Mouse (Mus musculus): ENCODE data around the gene Ewsr1. TPM values are rescaled to one million over a fixed set of nuclear protein-coding genes. Genes with fewer than 3 reads are reported as not detected.
"Not testable (repeated sequence)": the region's sequence is repeated elsewhere in the genome, so short reads cannot be mapped to it uniquely, and the experiment has no call there.

The Ewsr1 gene
- polyA plus RNA-seq, 1 experiment: 149 TPM

DNA sequence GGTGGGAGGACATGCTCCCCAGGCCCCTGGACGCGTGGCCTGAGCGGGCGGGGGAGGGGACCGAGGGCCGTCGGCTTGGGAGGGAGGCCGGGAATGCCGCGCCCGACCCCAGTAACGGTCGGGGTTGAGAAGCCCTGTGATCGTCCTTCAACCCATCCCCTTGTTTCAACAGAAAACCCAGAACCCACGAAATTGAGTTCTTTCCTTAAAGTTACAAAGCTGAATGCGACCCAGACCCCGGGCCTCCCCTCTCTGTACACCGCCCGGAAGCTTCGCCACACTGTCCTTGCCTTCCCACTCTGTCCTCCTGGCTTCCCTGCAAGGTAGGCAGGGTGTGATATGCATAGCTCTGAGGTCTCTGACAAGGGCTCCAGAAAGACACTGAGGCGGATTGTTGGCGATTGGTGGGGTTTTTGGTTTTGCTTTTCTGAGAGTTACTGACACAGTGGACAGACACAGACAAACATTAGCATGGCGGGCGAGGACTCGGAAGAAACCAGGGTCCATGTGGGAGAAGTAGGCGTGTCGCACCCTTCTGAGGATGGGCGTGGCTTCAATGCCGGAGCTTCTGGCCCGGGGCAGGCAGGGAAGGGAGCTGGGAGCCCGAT is 614 bp upstream of the Ewsr1 start:
- DNase-seq (ENCODE audit: low read depth, low spot score): peak; percentile 63
- under 1% methylated on average over 31 of the region's 31 CpGs for WGBS

DNA sequence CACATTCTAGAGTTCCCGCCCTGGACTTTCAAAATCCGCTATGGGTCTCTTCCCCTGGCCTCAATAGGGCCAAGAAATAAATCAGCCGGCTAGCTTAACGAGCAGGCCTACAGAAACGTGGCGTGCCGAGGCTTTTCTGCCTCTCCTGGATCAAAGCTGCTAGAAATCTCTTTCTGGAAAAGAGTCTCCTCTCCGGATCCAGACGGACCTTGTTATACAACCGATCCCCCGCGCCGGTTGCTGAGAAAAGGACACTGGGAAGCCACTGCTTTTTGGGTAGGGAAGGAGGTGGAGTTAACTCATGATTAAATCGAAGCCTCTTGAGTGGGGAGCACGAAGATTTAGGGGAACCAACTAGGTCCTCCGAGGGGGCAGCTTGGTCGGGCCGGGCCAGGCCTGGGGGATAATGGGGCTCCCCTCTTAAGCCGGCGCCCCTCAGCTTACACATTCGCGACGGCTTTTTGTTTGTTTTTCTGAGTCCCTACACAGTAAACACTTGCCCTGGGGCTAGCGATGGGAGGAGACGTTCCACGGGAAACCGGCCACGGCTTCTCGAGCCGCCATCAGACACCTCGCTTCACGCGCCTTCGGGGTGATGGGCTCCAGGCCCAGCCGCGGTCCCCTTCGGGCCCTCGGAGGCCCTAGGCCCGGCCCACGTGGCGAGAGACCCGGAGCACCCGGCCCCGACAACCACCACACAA is 881 bp downstream of the Ewsr1 start:
- under 1% methylated on average over 44 of the region's 44 CpGs for WGBS
- no peak for DNase-seq (ENCODE audit: low read depth, low spot score)

DNA sequence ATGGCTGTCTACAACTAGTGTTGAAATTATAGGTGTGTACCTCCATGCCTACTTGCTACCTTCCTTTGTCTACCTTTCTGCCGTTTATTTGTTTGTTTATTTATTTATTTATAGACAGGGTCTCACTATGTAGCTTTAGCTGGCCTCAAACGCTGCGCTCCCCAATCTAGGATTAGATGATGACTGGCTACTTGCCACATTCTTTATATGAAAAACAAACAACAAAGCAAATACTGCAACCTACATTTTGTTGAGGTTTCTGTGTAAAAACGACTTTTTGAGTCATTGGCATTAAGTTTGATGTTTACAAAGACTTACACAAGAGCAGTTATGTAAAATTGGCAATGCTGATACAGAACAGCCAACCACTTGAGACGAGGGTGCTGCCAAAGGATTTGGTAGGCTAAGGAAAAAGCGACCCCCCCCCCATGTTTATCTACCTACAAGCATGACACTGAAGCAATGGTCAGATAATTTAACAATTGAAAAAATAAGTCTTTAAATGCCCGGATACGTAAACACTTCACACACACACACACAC is 2.5 kb downstream of the Ewsr1 start:
- WGBS: 14% methylated on average over 8 of the region's 8 CpGs
- DNase-seq (ENCODE audit: low read depth, low spot score): no peak

DNA sequence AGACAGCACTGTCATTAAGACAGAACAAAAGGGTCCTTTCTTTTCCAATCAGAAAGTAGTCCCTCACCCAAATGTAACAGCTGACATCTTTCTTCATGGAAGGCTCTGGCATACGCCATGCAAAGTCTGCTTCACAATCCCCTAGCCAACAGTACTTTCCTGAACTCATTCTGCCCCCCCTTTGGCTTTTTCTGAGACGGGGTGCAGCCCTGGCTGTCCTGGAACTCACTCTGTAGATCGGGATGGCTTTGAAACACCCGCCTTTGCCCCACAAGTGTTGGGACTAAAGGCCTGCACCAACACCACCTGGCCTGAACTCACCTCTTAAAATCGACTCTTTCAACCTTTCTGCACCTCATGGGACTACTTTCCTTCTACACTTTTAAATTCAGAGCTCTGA is 3.2 kb downstream of the Ewsr1 start:
- no peak for DNase-seq (ENCODE audit: low read depth, low spot score)
- WGBS: 33% methylated on average over 5 of the region's 5 CpGs

DNA sequence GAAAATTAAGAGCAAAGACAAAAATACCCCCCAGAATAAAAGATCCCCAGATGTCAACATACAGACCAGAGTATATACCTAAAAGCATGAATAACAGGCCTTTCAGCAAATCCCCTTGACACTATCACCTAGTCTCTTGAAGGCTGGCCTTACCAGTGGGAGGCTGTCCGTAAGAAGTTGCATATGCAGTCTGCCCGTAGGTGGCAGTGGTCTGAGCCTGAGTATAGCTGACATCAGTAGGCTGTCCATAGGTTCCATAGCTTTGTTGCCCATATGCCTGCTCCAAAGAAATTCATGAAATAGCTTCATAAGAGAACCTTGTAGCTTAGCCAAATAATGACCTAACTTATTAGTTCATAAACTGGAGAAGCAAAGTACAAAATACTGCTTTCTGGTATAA is 7.4 kb downstream of the Ewsr1 start:
- WGBS: 26% methylated on average over 2 of the region's 2 CpGs
- no peak for DNase-seq (ENCODE audit: low read depth, low spot score)

DNA sequence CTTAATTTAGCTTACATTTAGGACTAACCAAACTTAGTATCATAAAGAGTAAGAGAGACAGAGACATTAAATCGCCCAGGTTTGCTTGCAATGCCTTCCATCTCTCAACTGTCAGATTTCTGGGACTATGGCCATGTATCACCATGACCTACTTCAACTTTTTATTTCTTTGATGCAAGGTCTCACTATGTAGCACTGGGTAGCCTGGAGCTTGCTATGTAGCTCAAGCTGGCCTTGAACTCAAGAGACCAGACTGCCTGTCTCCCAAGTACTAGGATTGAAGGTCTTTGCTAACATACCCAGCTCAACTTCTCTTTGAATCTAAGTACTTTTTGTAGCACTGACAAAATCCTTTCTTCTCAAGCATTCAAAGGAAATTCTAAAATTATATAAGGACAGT is 9.9 kb downstream of the Ewsr1 start:
- 82% methylated on average over 1 of the region's 1 CpGs for WGBS
- DNase-seq (ENCODE audit: low read depth, low spot score): no peak

DNA sequence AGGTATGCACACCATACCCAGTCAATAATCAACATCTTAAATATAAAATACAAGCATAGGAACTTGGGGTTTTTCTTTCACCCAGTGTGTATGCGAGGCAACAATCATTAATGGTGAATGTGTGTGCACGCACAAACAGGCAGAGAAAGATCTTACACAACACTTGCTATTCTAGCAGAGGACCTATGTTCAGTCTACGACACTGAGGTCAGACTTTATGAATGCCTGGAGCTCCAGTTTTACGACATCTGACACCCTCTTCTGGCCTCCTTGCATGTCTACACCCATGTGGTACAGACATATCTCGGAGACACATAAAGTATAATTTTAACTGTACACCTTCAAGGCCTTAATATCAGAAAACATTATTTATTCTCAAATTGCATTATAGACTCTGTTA is 22.2 kb downstream of the Ewsr1 start:
- WGBS: 65% methylated on average over 4 of the region's 5 CpGs
- DNase-seq (ENCODE audit: low read depth, low spot score): not testable (repeated sequence)

DNA sequence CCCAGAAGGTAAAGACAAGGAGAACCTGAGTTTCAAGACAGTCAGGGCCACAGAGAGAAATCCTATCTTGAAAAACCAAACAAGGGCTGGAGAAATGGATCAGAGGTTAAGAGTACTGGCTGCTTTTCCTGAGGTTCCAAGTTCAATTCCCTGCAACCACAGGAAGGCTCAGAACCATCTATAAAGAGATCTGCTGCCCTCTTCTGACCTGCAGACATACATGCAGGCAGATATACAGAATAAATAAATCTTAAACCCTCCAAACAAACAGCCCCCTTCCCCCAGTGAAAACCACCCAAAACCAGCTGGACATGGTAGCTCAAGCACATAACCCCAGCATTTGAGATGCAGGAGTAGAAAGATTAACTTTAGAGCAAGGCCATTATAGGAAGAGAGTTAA is 23.3 kb downstream of the Ewsr1 start:
- no peak for DNase-seq (ENCODE audit: low read depth, low spot score)

DNA sequence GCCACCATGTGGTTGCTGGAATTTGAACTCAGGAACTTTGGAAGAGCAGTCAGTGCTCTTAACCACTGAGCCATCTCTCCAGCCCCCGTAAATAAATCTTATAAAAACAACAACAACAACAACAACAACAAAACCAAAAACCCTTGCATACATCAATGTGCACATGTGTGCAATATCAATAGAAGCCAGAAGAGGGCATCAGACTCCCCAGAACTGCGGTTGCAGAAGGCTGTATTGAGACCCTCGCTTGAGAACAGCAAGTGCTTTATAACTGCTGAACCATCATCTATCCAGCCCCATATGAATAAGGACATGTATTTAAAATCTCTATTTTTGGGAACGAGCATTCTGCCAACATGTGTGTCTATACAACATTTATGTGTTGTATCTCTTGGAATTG is 24.2 kb downstream of the Ewsr1 start:
- 60% methylated on average over 4 of the region's 4 CpGs for WGBS
- no peak for DNase-seq (ENCODE audit: low read depth, low spot score)

DNA sequence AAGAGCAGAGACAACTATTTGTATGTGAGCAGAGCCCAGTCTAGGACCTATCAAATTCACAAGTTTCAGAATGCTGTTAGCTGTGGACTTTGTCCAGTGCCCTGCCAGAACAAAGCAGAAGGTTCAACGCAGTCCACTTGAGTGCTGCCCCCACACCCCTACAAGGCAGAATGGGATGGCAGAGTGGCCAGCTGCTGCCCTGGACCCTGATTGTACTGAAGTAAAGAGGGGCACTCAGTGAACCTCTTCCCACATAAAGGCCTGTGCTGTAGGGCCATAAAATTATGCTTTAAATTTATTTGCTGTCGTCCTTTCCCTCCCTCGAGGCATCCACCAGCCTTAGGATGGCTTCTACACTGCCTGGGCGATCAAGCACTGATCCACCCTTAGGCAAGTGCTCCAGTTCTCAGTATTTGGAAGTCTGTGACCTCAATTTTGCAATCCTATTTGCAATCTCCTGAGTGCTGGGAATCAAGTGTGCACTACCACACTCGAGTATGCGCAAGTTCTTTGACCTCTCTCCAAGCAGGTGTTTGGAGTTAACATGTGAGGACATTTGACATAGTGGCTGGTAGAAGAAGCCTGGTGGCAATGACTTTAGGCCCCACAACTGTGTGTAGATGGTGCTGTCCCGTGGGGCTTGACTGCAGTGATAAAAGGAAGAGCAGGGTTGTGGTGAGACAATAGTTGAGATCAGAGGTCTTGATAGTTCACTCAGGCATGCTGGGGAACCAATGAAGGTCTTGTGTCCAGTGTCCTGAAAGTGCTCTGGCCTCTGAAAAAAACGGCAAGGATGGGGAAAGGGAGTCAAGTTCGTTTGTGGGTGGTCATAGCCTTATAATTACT is 30.7 kb downstream of the Ewsr1 start:
- DNase-seq (ENCODE audit: low read depth, low spot score): no peak
- WGBS: 53% methylated on average over 9 of the region's 9 CpGs

DNA sequence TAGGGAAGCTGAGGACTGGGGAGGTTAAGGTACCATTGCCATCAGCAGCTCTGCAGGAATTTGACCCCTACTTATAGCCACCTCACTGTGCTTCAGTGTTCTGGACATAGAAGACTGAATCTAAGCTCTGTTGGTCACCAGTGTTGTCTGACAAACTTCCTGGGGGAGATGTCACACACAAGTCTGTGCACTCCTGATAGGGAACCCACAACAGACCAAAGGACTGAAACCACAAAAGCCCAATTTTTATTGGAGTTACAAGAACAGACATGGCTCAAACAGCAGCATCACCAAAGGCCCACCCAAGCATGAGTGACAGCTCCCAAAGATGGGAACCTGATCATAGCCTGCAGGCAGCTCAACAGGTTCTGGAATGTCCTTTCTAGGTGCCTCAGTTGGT is 32.0 kb downstream of the Ewsr1 start:
- no peak for DNase-seq (ENCODE audit: low read depth, low spot score)

DNA sequence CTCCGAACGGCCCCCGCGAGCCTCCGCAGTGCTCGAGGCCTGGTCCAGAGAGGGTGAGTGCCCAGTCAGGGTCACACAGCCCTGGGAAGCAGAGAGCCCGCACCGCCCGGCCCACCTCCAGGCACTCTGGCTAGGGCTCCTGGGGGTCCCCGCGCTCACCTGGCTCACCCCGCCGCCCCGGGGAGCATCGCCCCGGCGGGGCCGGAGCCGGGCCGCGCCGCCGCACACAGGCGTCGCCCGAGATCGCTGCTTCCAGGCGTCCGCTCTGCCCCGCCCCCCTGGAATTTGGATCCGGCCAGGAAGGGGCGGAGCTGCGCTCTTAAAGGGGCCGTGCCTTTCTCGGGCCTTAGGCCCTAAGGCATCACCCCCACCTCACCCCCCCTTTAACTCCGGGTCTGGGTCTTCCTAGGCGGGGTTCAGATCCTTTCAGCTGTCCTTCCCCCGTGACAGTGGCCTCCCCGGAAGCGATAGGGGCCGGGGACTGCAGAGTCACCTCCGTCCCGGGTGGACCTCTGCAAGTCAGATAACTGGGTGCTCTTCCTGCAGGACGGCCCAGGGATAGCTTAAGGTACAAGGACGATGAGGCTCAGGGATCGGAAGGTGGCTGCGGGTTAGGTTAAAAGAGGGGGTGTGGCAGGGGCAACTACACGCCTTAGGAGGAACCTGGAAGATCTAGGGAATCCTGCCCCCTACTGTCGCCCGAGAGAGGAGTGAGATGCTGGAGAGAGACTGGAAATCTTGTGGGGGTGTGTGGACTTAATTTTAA is 33.8 kb downstream of the Ewsr1 start, which contains the start of gene Gas2l1:
Gene Gas2l1 (minus strand): TSS at position 272 of the 766 bp plus-strand sequence.
- DNase-seq (ENCODE audit: low read depth, low spot score): peak; percentile 75
- WGBS: under 1% methylated on average over 50 of the region's 50 CpGs

DNA sequence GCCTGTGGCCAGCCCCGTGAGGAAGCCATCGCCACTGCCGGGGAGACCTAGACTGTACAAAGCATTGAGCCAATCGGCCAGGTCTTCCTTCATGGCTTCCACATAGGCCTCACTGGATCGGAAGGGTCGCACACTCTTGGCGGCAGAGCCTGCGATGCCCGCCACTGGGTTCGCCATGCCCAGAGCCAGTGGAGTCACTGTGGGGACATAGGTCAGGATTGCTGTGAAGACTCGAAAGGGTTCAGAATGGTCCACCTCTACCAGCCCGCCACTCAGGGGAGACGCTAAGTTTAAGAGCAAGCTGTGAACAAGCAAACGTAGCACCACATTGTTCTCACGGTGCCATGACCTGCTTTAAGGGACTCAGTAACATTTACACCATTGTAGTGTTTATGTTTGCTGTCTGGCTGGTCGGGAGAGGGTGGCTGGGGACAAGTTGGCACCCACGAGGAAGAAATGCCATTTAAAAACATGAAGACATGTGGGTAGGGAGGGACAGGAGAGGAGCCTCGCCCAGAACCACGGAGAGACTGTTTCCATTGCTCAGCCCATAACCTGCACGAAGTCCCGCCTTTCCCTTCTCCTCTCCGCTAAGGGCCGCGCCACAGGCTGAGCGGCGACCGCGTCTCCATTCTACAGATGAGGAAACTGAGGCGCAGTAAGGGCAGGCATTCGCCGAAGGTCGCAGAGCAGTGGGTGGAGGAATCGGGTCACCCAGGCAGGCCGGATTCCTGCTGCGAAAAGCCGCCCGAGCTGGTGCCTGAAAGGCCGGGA is 34.6 kb downstream of the Ewsr1 start:
- 15% methylated on average over 38 of the region's 38 CpGs for WGBS
- peak; percentile 39 for DNase-seq (ENCODE audit: low read depth, low spot score)

DNA sequence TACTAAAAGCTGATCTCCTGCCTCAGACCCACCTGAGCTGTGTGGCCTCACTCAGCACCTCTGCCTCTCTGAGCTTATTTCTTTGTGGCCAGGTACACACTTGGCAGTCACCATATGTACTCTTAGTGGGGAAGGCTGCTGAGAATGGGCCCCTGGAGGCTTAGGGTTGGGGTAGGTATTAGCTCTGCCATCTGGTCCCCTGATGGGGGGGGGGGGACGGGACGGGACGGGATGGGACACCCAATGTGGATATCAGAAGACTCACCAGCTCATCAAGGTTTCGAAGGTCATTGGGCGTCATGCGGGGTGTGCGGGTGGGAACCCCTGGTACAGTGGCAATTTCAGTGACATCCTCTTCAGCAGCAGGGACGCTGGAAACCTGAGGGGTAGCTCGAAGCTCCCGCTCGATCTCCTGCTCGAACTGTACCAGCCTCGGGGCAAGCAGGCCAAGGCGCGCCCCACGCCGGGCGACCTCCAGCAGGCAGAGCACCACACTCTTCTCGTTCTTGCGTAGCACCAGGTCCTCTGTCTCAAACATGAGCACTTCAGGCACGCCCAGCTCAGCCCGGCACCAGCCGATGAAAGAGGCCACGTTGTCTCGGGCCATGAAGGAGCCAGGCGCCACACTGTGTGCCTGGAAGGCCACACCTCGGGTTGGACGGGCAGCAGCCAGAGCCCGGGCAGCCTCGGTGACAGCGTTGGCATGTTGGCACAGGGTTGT is 35.3 kb downstream of the Ewsr1 start:
- 57% methylated on average over 31 of the region's 31 CpGs for WGBS
- DNase-seq (ENCODE audit: low read depth, low spot score): no peak

DNA sequence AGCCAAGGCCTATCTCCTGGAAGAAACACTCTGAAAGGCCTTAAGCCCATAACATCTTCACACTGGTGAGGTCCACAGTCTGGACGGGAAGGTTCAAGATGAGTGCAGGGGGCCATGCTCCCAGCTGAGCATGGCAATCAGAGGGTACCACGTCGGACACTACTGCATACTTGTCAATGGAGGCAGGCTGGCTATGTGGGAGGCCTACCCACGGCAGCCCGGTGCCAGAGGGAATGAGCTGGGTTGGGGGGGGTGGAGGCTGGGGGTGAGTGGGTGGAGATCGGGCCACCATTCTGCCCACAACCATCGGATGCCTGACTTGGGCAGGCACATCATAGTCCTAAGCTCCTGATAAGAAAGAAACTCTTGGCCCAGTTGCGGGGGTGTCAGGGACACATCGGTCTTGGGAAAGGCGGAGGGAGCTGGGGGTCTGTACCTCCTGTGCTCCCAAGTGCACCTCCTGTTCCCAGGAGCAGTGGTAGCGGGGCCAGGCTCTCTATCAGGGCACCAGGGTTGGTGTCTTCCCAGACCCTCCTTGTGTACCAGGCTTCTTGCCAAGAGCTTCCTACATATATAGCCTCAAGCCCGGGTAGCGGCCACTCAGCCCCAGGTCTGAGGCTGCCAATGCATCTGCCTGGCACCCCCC is 36.1 kb downstream of the Ewsr1 start:
- WGBS: 72% methylated on average over 13 of the region's 13 CpGs
- no peak for DNase-seq (ENCODE audit: low read depth, low spot score)

DNA sequence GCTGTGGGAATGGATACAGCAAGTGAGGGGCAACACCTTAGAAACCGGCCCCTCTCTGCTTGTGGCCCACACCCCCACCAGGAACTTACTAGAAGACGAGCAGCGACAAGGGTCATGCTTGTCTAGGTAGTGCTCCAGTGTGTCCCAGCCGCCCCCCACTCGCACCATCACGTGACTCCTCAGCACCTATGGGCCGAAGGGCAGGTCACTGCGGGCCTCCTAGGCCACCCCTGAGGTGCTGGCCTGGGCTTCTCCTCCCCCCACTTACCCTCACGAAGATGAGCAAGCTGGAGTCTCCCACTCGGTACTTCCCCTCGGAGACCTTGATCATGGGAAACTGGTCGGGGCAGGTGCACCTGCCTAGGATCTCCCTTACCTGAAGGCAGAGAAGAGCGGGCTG is 36.7 kb downstream of the Ewsr1 start:
- WGBS: 13% methylated on average over 13 of the region's 13 CpGs
- DNase-seq (ENCODE audit: low read depth, low spot score): no peak

DNA sequence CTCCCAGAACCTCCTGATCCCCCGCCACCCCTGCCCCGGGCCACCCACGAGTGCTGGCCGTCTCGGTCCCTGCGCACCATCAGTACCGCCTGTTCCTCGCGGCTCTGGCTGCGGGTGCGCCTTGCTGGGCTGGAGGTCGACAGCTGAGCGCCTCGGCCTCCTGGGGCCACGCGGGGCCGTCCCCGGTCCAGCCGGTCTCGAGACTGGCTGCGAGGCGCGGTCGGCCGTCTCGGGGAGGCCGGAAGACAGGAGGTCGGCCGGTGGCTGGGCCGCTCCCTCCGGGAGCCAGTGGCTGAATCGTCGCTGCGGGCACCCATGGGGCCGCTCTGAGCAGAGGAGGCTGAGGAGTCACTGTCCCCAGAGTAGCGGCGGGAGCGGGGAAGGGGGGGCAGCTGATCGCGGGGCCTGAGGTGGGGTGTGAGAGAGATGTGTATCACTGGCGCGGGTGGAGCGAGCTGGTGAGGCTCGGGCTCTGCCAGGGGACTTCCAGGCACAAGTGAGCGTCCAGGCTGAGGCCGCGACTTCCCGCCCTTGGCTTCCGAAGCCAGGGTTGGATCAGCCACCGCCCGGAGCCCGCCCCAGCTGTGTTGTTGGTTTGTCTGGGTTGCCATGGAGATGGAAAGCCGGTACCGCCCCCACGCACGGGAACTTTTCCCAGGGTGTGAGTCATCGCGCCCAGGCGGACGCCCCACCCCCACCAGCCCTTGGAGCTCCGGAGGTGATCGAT is 37.5 kb downstream of the Ewsr1 start:
- WGBS: 4% methylated on average over 62 of the region's 62 CpGs
- peak; percentile 86 for DNase-seq (ENCODE audit: low read depth, low spot score)
